Mouse (Mus musculus): ENCODE results near the gene Casp9. TPM values are rescaled to one million over a fixed set of nuclear protein-coding genes. Genes with fewer than 3 reads are reported as not detected.
"Not testable (repeated sequence)": the region's sequence is repeated elsewhere in the genome, so short reads cannot be mapped to it uniquely, and the experiment has no call there.

Gene Casp9
- total RNA-seq (2022) = 10 to 100 TPM in 2 of 4 experiments, 1 to 10 TPM in 2; 7.9 to 10.7 (median 10.0) TPM

- peak; percentile 98 for DNase-seq (ENCODE audit: low spot score)
These were observed at the start of gene Casp9 for GRCm38 (mm10) chr4:141793282-141794151. Gene Casp9, plus strand, starts transcription at chr4:141793612.

GRCm38 (mm10) chr4:141746578-141747346 lies 46.6 kb upstream of the Casp9 start, which contains the start of gene Agmat:
Gene Agmat, plus strand, starts transcription at chr4:141746672.
- DNase-seq (ENCODE audit: low spot score) = no peak

- DNase-seq (ENCODE audit: low spot score) = no peak
These were observed 43.9 kb upstream of the Casp9 start for GRCm38 (mm10) chr4:141749557-141749956.

GRCm38 (mm10) chr4:141750826-141751225 lies 42.6 kb upstream of the Casp9 start:
- DNase-seq (ENCODE audit: low spot score) = no peak

- no peak for DNase-seq (ENCODE audit: low spot score)
These were observed 41.9 kb upstream of the Casp9 start for GRCm38 (mm10) chr4:141751419-141752075.

- no peak for DNase-seq (ENCODE audit: low spot score)
These were observed 41.4 kb upstream of the Casp9 start for GRCm38 (mm10) chr4:141752076-141752421.

- no peak for DNase-seq (ENCODE audit: low spot score)
These were observed 38.0 kb upstream of the Casp9 start for GRCm38 (mm10) chr4:141755375-141755930.

- no peak for DNase-seq (ENCODE audit: low spot score)
These were observed 36.3 kb upstream of the Casp9 start for GRCm38 (mm10) chr4:141757124-141757523.

GRCm38 (mm10) chr4:141758874-141759542 lies 34.4 kb upstream of the Casp9 start:
- DNase-seq (ENCODE audit: low spot score) = no peak

- no peak for DNase-seq (ENCODE audit: low spot score)
These were observed 32.5 kb upstream of the Casp9 start for GRCm38 (mm10) chr4:141760942-141761341.

- no peak for DNase-seq (ENCODE audit: low spot score)
These were observed 31.3 kb upstream of the Casp9 start for GRCm38 (mm10) chr4:141762102-141762598.

- DNase-seq (ENCODE audit: low spot score) = no peak
These were observed 29.9 kb upstream of the Casp9 start for GRCm38 (mm10) chr4:141763476-141763875.

GRCm38 (mm10) chr4:141765008-141765407 lies 28.4 kb upstream of the Casp9 start:
- DNase-seq (ENCODE audit: low spot score) = no peak

- DNase-seq (ENCODE audit: low spot score) = peak; percentile 34
These were observed 27.1 kb upstream of the Casp9 start for GRCm38 (mm10) chr4:141766316-141766667.

- DNase-seq (ENCODE audit: low spot score) = peak; percentile 81
These were observed 26.6 kb upstream of the Casp9 start for GRCm38 (mm10) chr4:141766668-141767352.

- DNase-seq (ENCODE audit: low spot score) = no peak
These were observed 25.9 kb upstream of the Casp9 start for GRCm38 (mm10) chr4:141767353-141768036.

- no peak for DNase-seq (ENCODE audit: low spot score)
These were observed 23.8 kb upstream of the Casp9 start for GRCm38 (mm10) chr4:141769501-141770160.

GRCm38 (mm10) chr4:141771823-141772222 lies 21.6 kb upstream of the Casp9 start:
- no peak for DNase-seq (ENCODE audit: low spot score)

- not testable (repeated sequence) for DNase-seq (ENCODE audit: low spot score)
These were observed 20.4 kb upstream of the Casp9 start for GRCm38 (mm10) chr4:141773019-141773418.
